Mouse (Mus musculus): ENCODE measurements around the gene Pde9a. TPM values are rescaled to one million over a fixed set of nuclear protein-coding genes. Genes with fewer than 3 reads are reported as not detected.
A peak's percentile ranks its signal among the peaks of the same experiment; 100 is the strongest.

The Pde9a gene
- polyA plus RNA-seq, 1 experiment from 2014 or later: 31.5 TPM

DNA sequence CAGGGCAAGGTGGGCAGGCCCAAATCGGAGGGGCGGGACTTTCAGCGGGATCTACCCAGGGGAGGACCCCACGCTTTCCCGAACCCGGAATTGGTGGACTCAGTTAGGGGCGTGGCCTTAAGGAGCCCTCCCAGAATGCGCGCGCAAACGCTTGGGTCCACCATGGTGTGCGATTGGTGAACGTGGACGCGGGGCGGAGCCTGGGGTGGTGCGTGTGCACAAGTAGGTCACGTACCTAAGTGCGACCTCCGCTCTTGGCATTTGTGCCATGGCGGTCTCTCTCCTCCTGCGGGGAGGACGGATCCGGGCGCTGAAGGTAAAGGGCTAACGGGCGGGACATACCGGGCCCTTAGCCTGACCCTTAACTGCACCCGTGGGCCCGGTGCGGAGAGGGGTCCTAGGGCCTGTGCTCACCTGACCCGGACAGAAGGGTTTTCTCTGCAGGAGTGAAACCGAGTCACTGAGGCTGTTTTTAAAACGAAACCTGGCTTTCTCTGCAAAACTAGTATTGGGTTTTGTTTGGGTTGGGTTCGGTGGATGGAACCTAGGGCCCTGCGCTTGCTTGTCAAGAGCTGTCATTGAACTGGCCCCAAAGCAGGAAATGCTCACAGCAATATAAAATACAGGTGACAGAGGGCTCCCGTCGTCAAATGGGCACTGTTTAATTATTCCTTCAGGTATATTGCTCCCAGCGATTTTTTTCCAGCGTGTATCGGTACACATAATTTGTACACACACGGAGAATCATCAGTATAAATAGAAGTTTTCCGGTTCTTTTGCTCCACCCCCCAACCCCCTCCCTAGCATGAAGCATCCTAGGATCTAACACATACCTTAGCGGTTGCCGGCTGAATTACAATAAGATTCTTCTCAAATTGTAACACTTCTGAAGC, 134.2 kb downstream of the Pde9a start, which contains the start of the genes Wdr4 and Ndufv3:
Gene Wdr4 (minus strand): TSS at position 35 of the 893 bp plus-strand sequence.
Gene Ndufv3 (plus strand): TSS at position 170 of the 893 bp plus-strand sequence.
- Histone ChIP-seq H3K9ac (ENCODE audit: low read length) (peak within 1 kb of the TSS; percentile 70), H3K4me3 (ENCODE audit: low read length) (peak within 1 kb of the TSS; percentile 62), H3K4me2 (ENCODE audit: low read depth, low read length) (peak within 1 kb of the TSS; percentile 82), H3K9me3 (ENCODE audit: control insufficient read depth, low read length) (no peaks in the 10 kb centered on the region), H3K27me3 (ENCODE audit: control insufficient read depth, insufficient read depth, low read depth, low read length) (no peaks in the 10 kb centered on the region), H3K27ac (ENCODE audit: low read length) (peak within 1 kb of the TSS; percentile 66), H3K4me1 (replicated peaks; ENCODE audit: control insufficient read depth, insufficient read depth, low read length) (peaks cover 14% of the 10 kb centered on the region), H3K36me3 (ENCODE audit: control insufficient read depth, insufficient read depth, low read length) (peaks cover 10% of the 10 kb centered on the region)
- peak; percentile 99 for ATAC-seq (ENCODE audit: low read depth)
- WGBS: under 1% methylated on average over 42 of the region's 45 CpGs

DNA sequence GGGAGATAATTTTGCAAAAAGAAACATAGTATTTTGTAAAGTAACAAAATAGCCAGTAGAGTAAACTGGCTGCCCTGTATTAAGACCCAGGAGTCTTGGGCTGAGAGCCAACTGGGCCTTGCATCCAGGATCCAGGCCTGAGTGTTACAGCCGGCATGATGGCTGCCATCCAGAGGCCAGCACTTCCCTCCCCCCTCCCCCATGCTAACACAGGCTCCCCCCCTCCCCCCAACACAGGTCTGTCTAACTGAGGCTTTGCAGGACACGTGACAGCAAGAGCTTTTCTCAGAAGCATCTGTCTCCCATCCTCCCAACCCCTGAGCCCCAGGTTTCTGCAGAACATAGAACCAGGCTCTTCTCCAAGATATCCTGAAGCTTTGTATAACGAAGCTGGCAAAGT, 134.9 kb downstream of the Pde9a start:
- H3K9me3 ChIP-seq (ENCODE audit: control insufficient read depth, low read length): no peaks in the 10 kb centered on the region
- H3K4me1 ChIP-seq (replicated peaks; ENCODE audit: control insufficient read depth, insufficient read depth, low read length): peaks cover 14% of the 10 kb centered on the region
- 8% methylated on average over 3 of the region's 3 CpGs for WGBS
- peak overlapping the region; percentile 62 for H3K4me3 ChIP-seq (ENCODE audit: low read length)
- peak overlapping the region; percentile 66 for H3K27ac ChIP-seq (ENCODE audit: low read length)
- no peaks in the 10 kb centered on the region for H3K27me3 ChIP-seq (ENCODE audit: control insufficient read depth, insufficient read depth, low read depth, low read length)
- H3K9ac ChIP-seq (ENCODE audit: low read length): peak overlapping the region; percentile 70
- ATAC-seq (ENCODE audit: low read depth): peak; percentile 18; the same call in 1 of the 2 replicates
- peak overlapping the region; percentile 82 for H3K4me2 ChIP-seq (ENCODE audit: low read depth, low read length)
- H3K36me3 ChIP-seq (ENCODE audit: control insufficient read depth, insufficient read depth, low read length): peaks cover 10% of the 10 kb centered on the region

DNA sequence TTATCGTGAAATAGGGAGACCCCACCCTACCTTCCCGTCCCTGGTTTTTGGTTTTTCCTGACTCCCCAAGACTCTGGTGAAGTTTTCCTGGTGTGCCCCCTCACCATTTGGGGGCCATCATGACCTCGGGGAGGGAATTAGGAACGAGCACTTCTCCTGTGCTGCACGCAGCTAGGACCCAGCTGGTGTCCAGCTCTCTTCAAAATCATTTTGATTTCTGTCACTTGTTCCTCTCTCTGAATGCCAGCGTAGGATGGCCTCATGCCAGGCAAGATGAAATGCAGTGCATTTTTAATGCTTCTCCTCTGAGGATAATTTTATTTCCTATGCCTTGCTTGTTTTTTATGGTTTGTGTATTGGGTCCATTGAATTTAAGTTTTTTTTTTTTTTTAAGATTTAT, 135.9 kb downstream of the Pde9a start:
- H3K9me3 ChIP-seq (ENCODE audit: control insufficient read depth, low read length): no peaks in the 10 kb centered on the region
- no peak overlapping the region for H3K27ac ChIP-seq (ENCODE audit: low read length)
- H3K4me2 ChIP-seq (ENCODE audit: low read depth, low read length): no peak overlapping the region
- H3K27me3 ChIP-seq (ENCODE audit: control insufficient read depth, insufficient read depth, low read depth, low read length): no peaks in the 10 kb centered on the region
- H3K9ac ChIP-seq (ENCODE audit: low read length): no peak overlapping the region
- peaks cover 14% of the 10 kb centered on the region for H3K4me1 ChIP-seq (replicated peaks; ENCODE audit: control insufficient read depth, insufficient read depth, low read length)
- ATAC-seq (ENCODE audit: low read depth): no peak
- WGBS: 85% methylated on average over 6 of the region's 6 CpGs
- H3K4me3 ChIP-seq (ENCODE audit: low read length): no peak overlapping the region
- peaks cover 12% of the 10 kb centered on the region for H3K36me3 ChIP-seq (ENCODE audit: control insufficient read depth, insufficient read depth, low read length)

DNA sequence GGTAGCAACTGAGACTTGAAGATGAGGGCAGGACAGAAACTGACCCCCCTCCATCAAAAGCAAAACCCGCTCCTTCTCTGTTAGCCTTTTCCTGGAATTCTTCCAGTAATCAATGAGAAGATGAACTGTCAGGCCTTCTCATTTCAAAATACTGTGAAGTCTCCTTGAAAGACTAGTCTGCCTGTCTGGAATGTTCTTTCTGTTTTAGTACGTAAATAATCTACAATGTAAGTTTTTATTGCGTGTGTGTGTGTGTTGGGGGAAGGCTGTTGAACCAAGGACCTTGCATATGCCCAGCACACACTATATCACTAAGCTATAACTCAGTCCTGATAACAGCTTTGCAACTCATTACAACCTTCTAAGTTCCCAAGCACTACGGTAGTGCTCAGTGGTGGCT, 139.1 kb downstream of the Pde9a start:
- Histone ChIP-seq H3K27me3 (ENCODE audit: control insufficient read depth, insufficient read depth, low read depth, low read length) (no peaks in the 10 kb centered on the region), H3K27ac (ENCODE audit: low read length) (no peak overlapping the region), H3K9me3 (ENCODE audit: control insufficient read depth, low read length) (no peaks in the 10 kb centered on the region), H3K4me1 (replicated peaks; ENCODE audit: control insufficient read depth, insufficient read depth, low read length) (peaks cover 14% of the 10 kb centered on the region), H3K4me2 (ENCODE audit: low read depth, low read length) (no peak overlapping the region), H3K9ac (ENCODE audit: low read length) (no peak overlapping the region), H3K36me3 (ENCODE audit: control insufficient read depth, insufficient read depth, low read length) (peaks cover 27% of the 10 kb centered on the region), H3K4me3 (ENCODE audit: low read length) (no peak overlapping the region)
- 78% methylated on average over 4 of the region's 4 CpGs for WGBS
- ATAC-seq (ENCODE audit: low read depth): no peak

DNA sequence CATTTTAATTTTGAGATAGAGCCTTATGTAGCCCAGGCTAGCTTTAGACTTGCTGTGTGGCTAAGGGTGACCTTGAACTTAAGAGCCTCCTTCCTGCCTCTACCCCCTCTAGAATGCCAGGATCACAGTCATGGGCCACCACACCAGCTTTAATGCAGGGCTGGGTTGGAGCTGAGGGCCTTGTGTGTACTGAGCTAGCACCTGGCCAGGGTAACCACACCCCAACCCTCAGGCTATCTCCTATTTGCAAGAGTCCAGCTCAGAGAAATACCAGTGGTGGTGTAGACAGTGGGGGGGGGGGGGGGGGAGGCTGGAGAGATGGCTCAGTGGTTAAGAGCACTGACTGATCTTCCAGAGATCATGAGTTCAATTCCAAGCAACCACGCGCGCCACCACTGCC, 139.8 kb downstream of the Pde9a start:
- peaks cover 27% of the 10 kb centered on the region for H3K36me3 ChIP-seq (ENCODE audit: control insufficient read depth, insufficient read depth, low read length)
- H3K4me2 ChIP-seq (ENCODE audit: low read depth, low read length): no peak overlapping the region
- 98% methylated on average over 3 of the region's 3 CpGs for WGBS
- no peak overlapping the region for H3K9ac ChIP-seq (ENCODE audit: low read length)
- H3K4me1 ChIP-seq (replicated peaks; ENCODE audit: control insufficient read depth, insufficient read depth, low read length): peaks cover 13% of the 10 kb centered on the region
- H3K27me3 ChIP-seq (ENCODE audit: control insufficient read depth, insufficient read depth, low read depth, low read length): no peaks in the 10 kb centered on the region
- no peak for ATAC-seq (ENCODE audit: low read depth)
- H3K9me3 ChIP-seq (ENCODE audit: control insufficient read depth, low read length): no peaks in the 10 kb centered on the region
- no peak overlapping the region for H3K27ac ChIP-seq (ENCODE audit: low read length)
- no peak overlapping the region for H3K4me3 ChIP-seq (ENCODE audit: low read length)

Other genes with a start within 250 kb of the Pde9a start
- gene Tff2, start 241.9 kb upstream of the Pde9a start, polyA plus RNA-seq (2015; fragmentation: Nextera tagmentation; extraction: Ambion mirVana): 0.46 TPM in 1 of 2 replicates, not detected in the other
- gene Tff1, start 220.9 kb upstream of the Pde9a start, polyA plus RNA-seq (2015; fragmentation: Nextera tagmentation; extraction: Ambion mirVana): not detected in 2 replicates
- not detected in 2 replicates for gene Tmprss3, start 187.2 kb upstream of the Pde9a start, polyA plus RNA-seq (2015; fragmentation: Nextera tagmentation; extraction: Ambion mirVana)
- gene Ubash3a, start 178.3 kb upstream of the Pde9a start, polyA plus RNA-seq (2015; fragmentation: Nextera tagmentation; extraction: Ambion mirVana): 0.90 and 1.6 TPM in 2 replicates
- 20.1 and 24.0 TPM in 2 replicates for gene Rsph1, start 108.8 kb upstream of the Pde9a start, polyA plus RNA-seq (2015; fragmentation: Nextera tagmentation; extraction: Ambion mirVana)
- gene Slc37a1, start 99.4 kb upstream of the Pde9a start, polyA plus RNA-seq (2015; fragmentation: Nextera tagmentation; extraction: Ambion mirVana): 13.4 and 13.5 TPM in 2 replicates
- gene Wdr4, start 133.8 kb downstream of the Pde9a start, polyA plus RNA-seq (2015; fragmentation: Nextera tagmentation; extraction: Ambion mirVana): 28.6 and 33.7 TPM in 2 replicates
- gene Ndufv3, start 133.9 kb downstream of the Pde9a start, polyA plus RNA-seq (2015; fragmentation: Nextera tagmentation; extraction: Ambion mirVana): 253 and 258 TPM in 2 replicates
- 44.1 and 44.4 TPM in 2 replicates for gene Pknox1, start 178.5 kb downstream of the Pde9a start, polyA plus RNA-seq (2015; fragmentation: Nextera tagmentation; extraction: Ambion mirVana)